Mouse (Mus musculus) cortical plate, adult 2 months (tissue): Measurements from ENCODE around the gene Olfr1121.
"Not testable (repeated sequence)": the region's sequence is repeated elsewhere in the genome, so short reads cannot be mapped to it uniquely, and the experiment has no call there.

ENCODE experiments used
- CTCF ChIP-seq: fragments of 200-500 bp; IDR thresholded peaks from 2 replicates; pipeline ENCODE4 v1.5.1; 2011; ENCODE audit warnings: mild to moderate bottlenecking, control low read depth, low read length; ENCODE audit not compliant: insufficient read depth; ENCODE audit errors: extremely low read depth
- POLR2A ChIP-seq: fragments of 200-500 bp; IDR thresholded peaks from 2 replicates; pipeline ENCODE4 v1.6.1; 2011; ENCODE audit warnings: mild to moderate bottlenecking, low read length, control low read depth; ENCODE audit not compliant: insufficient read depth; ENCODE audit errors: extremely low read depth

DNA sequence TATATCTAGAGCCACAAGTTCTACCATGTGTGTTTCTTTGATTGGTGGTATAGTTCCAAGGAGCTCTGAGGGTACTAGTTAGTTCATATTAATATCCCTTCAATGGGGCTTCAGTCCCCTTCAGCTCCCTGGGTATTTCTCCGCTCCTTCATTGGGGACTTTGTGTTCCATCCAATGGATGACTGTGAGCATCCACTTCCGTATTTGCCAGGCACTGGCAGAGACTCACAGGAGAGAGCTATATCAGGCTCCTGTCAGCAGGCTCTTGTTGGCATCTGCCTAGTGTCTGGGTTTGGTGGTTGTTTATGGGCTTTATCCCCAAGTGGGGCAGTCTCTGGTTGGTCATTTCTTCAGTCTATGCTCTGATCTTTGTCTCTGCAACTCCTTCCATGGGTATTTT is 9.6 kb upstream of the Olfr1121 start:
- not testable (repeated sequence) for TF ChIP-seq CTCF, POLR2A
